Mouse (Mus musculus): ENCODE results near the gene Ndufv1.
A peak's percentile ranks its signal among the peaks of the same experiment; 100 is the strongest.
"Not testable (repeated sequence)": the region's sequence is repeated elsewhere in the genome, so short reads cannot be mapped to it uniquely, and the experiment has no call there.

The Ndufv1 gene

DNA sequence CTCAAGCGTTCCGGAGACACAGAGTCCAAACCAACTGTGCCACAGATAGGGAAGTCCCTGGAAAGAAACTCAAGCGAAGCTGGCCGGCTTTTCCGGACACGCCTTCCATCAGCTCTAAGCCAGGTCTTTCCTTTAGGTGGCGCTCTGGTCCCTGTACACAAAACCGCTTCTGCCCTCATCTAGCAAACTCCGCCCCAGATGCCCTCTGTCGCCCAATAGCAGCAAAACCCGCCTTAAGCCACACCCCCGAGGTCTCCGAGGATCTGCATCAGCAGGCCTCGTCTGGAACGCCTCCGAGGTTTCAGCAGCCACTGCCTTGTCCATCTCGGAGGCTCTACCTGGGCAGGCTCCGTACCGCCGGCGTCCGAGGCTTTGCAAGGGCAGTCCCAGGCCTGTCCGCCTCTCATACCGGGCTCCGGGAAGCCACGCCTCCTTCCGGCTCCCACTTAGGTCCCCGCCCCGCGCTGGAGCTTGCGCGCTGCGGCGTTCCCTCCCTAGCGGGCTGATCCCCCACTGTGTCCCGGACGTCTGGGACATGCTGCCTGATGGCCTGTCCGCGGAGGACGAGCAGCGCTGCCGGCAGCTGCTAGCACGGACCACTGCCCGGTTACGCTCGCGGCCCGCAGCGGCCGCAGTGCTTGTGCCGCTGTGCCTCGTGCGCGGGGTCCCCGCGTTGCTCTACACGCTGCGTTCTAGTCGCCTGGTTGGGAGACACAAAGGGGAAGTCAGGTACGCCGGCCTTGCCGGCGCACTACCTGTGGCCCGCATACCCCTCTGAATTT is 12.3 kb downstream of the Ndufv1 start, which contains the start of the genes Nudt8 and Gm49405:
TSS of gene Nudt8 (plus strand) at position 462 of the 782 bp plus-strand sequence.
TSS of gene Gm49405 (plus strand) at position 508 of the 782 bp plus-strand sequence.
- peak; percentile 98 for DNase-seq

DNA sequence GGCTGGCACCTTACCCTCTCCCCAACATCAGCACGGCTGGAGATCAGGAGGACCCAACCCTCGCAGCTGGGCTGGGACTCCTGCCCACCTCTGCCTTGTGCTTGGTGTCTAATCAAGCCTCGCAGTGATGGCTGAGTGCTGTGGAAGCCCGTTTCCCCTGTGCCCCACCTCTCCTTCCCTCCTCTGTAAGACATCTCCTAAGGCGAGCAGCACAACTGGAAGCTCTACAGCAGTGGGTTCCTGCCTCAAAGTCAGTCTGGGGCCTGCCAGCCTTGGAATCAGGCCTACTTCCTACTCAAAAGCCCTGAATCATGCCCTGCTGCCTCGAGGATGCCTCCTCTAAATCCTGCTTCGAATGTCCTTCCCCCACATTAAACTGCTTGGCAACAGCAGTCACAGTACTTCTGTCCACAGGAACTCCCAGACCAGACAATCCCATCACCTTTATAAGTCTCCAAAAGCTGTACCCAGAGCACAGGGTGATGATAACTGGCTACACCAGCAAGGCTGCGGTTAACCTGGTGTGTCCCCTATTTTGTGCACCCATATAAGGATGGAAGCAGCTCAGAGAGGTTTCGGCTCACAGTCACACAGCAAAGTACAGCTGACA is 13.4 kb downstream of the Ndufv1 start:
- no peak for DNase-seq

DNA sequence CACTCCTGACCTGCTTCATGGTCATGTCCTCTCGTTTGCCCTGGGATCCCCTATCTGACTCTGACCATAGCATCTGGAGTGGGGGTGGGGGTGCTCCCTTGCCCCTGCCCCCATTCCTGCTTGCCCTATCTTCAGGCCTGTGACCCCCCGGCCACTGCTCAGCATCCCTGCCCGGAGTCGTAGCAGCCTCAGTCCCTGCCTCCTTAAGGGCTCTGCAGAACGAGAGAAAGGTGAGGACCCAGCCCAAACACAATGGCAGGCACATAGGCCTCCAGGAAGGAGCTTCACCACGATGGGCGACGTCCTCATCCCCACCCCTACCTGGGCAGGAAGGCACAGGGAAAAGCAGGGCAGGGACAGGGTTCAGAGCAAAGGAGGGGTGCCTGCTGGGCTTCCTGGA is 14.3 kb downstream of the Ndufv1 start:
- DNase-seq = no peak

DNA sequence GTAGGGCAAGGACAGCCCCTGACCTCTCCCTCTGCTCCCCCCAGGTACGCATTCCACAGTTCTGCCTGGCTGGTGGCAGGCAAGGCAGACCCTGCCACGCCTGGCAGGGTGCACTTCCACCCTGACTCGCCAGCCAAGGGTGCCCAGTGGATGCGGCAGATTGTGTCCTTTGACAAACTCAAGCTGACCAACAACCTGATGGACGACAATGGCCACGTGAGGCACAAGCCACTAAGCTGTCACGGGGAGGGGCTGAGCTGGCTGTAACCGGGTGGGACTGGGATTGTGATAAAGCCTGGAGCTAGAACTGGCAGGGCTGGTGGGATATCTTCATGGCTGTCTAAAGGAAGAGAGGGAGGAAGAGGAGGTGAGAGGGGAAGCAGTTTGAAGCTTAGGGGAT is 15.4 kb downstream of the Ndufv1 start:
- DNase-seq = no peak

DNA sequence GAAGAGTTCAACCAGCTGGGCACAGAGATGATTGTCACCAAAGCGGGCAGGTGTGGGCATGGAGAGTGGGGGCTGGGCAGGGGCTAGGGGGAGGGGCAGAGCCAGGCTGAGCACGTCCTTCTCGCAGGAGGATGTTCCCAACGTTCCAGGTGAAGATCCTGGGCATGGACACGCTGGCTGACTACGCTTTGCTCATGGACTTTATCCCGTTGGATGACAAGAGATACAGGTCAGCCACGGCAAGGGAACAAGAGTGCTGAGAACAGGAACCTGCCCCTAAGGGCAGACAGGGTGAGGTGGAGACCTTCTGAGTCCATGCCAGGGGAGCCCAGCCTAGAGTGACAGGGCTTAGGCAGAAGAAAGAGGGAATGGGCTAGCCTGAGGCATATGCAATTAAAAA is 15.9 kb downstream of the Ndufv1 start:
- DNase-seq = no peak

DNA sequence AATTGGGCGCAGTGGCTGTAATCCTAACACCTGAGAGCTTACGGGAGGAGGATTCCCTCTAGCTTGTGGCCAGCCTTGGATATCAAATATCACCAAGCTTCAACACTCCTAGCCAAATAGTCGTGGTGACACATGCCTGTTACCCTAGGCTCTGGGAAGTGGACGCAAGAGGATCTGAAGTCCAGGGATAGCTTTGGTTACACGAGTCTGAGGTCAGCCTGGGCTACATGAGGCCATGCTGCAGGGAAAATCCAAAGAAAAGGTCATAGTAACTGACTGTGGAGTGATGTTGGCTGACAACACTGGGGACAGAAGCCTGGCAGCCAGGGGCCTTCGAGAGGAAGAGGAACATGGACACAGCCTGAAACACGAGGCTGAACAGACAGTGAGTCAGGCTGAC is 16.5 kb downstream of the Ndufv1 start:
- DNase-seq = no peak

DNA sequence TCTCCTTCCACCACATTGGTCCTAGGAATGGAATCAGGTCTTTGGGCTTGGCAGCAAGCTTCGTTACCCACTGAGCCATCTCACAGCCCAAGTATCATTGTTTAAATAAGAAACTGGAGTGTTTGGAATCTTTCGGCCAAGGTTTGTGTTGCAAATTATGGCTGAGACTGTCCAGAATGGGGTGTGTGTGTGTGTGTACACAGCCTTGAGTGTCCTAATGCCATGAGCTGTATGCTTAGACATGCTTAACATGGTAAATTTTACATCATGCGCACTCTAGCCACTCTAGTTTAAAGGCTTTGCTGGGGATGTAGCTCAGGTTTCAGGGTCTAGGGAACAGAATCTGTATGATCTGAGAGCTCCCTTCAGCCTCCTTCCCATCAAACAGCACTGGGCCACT is 17.1 kb downstream of the Ndufv1 start:
- DNase-seq = no peak

DNA sequence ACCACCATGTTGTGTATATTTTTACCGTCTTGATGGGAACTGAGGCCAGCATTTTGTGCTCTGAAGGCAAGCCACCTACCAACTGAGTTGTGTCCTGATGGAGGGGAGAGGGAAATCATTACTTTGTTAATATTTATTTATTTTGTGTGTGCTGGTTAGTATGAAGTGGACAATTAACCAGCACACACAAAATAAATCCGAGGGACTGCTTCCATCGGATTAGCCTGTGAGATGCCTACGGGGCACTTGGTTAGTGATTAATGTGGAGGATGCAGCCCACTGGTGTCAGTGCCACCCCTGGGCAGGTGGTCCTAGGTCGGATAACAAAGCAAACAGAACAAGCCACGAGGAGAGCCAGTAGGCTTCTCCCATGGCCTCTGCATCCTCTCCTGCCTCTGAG is 17.7 kb downstream of the Ndufv1 start:
- no peak for DNase-seq

DNA sequence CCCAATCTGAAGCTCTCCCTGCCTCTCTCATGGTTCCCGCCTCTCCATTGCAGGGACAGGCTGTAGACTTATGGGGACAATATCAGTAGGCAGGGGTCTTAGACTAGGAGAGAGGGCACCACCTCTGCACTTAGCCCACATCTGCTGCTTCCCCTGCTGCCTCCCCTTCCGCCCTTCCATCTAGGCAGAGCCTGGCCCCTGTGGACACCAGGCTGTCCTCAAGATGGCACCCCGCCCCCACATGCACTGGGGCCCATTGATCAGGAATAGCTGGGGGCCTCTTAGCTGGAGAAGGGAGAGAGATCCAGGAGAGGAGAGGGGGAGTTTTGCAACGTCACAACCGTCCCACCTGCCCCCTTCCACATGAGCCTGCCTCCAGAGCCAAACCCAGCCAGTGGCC is 20.2 kb downstream of the Ndufv1 start, which contains the start of gene Tbx10:
TSS of gene Tbx10 (plus strand) at position 337 of the 400 bp plus-strand sequence.
- no peak for DNase-seq

DNA sequence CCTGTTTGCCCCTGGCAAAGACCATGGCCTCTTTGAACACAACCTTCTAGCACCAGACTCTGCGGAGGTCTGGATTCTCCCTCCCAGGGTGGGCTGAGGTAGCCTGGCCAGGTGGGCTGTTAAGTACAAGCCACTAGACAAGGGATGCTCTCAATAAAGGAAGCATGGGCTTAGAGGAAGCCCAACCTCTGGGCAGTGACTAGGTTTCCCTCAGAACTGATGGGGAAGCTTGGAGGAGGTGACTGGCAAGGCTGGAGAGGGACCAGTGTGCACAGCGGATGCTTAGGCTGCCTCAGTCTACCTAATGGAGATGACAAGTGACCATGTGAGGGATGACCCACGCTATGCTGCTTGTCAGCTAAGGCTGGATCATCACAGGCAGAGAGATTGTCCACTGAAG is 20.6 kb downstream of the Ndufv1 start:
- no peak for DNase-seq

DNA sequence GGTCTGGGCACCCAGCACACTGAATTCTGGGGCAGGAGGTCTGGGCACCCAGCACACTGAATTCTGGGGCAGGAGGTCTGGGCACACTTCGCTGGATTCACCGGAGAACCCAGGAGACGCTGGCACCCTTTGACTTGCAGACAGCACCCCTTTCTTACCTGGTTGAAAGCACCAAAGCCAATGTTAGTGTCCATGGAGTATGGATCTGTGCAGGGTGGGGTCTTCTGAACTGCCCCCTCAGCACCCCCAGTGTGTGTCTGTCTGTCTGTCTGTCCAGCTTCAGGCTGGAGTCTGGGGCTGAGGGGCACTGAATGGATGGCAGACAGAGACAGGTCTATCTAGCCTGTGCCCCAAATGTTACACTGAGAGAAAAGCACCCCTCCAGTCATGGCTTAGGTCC is 21.0 kb downstream of the Ndufv1 start:
- no peak for DNase-seq

DNA sequence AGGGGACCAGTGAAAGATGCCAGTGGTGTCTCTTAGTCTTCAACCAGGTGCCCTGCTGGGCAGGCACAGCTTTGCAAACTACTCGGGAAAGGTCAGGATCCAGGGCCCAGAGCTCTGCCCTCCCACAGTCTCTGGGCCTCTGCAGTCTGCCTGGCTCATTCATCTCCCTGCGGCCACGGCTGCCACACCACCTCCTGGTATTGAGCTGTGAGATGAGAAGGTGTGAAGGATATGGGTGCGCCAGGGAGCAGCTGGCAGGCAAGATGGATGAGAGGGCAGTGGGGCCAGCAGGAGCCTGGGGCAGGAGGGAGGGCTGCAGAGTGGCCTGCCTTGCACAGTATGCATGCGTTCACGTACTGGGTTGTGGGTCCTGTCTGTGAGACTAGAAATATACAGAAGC is 21.8 kb downstream of the Ndufv1 start:
- no peak for DNase-seq

DNA sequence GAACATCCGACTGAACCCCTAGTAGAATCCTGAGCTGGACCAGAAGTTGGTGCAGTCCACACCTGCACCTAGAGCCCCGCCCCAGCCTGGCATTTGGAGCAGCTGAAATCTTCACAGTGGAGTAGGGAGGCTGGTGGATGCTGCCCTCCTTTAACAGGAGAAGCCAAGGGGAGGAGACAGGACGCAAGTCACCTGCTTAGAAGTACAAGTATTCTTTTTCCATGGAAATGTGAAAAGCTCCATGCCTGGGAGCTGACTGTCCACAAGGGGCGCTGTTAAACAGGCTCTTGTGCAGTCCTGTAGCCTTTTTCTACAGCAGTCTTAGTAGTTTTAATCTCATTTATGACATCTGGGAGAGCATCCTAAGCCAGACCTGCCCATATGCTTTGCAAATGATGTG is 23.9 kb downstream of the Ndufv1 start:
- no peak for DNase-seq

DNA sequence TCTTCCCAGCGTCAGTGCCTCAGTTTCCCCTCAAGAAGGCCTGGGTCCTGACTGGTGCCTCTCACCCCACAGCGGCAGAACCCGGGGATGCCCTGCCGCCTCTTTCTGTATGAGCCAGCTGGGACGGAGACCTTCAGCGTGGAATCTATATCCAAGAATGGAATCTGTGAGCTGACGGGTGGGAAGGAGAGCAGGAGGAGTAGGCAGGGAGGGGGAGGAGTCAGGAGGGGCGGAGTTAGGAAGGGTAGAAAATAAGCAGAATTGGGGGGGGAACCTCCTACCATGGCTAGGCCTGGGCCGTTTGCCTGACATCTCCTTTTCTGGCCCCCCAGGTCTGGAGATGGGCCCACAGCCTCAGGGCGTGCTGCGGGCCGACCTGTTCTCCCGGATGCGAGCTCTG is 24.5 kb downstream of the Ndufv1 start:
- no peak for DNase-seq

DNA sequence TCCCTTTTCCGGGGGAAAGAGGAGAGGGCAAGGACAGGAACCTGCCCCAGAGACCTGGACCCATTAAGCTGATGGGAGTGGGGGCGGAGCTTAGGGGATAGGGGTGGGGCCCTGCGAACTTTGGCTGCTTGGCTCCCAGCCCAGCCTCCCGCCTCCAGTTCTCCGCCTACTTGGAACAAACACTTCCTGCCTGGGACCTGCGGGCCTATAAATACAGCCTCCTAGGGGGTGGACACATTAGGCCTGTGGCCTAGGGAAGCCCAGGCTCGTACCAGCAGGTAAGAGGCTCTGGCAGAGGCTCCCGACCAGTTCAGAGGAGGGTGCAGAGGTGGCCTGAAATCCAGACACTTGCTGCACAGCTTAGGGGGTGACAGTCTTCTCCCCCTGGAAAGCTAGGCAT is 26.3 kb downstream of the Ndufv1 start, which contains the start of gene Acy3:
TSS of gene Acy3 (plus strand) at position 237 of the 400 bp plus-strand sequence.
- DNase-seq = peak; percentile 84

DNA sequence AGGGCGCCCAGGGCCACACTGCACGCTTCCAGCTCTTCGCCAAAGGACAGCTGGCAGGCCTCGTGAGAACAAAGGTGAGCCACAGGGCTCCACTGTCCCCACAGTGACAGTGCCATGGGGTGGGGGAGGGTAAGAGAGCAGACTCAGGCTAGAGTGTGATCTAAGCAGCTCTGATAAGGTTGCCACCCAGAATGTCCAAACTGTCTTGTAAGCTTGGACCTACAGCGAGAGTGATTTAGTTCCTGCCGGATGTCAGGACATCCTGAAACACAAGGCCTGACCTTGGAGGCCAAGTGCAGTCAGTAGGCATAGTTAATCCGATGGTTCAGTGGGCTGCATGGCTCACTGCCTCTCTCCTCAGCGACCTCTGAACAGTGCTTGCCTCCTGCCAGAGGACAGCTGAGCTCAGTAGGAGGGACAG is 27.3 kb downstream of the Ndufv1 start:
- DNase-seq = peak; percentile 42

DNA sequence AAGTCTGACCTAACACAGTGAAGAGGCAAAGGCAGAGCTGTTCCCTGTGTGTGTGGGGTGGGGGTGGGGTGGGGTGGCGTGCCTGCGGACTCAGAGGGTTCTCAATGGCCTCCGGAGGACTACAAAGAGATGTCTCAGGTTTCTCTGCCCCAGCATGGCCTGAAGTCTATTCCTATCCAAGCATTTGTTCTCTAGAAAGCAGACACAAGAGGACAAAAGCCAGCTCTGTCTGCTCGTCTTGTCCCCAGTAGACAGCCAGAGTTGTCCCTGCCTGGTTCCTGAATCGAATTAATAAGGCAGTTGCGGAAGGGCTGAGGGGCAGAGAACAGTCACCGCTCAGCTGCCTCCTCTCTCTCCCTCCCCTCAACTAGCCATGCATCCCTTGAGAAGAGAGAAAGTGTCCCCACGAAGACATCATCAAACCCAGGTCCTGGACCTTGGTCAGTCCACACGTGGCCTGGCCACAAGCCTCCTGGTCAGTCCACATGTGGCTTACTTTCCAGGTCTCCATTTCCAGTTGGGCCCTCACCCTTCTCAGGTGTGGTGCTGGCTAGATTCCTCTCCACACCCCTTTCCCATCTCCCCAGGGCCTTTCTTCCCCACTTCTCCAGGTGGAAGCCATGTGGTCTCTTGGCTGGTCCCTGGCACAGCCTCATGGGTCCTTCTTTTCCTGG is 28.9 kb downstream of the Ndufv1 start:
- DNase-seq = no peak

DNA sequence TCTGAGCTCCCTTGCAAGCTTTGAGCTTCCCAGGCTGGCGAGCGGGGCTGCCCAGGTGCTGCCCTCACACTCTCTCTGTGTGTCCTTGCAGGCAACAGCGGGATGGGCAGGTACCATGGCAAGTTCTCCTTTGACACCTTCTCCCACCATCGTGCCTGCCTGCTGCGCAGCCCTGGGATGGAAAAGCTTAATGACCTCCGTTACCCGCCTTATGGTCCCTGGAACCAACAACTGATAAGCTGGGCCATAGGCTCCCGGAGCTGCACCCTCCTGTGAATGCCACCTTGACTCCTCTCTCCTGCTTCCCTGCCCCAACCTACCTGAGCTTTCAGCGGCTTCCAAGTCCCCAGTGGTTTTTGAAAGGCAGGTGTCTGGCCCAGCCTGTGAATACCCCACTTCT is 31.7 kb downstream of the Ndufv1 start:
- DNase-seq = no peak

DNA sequence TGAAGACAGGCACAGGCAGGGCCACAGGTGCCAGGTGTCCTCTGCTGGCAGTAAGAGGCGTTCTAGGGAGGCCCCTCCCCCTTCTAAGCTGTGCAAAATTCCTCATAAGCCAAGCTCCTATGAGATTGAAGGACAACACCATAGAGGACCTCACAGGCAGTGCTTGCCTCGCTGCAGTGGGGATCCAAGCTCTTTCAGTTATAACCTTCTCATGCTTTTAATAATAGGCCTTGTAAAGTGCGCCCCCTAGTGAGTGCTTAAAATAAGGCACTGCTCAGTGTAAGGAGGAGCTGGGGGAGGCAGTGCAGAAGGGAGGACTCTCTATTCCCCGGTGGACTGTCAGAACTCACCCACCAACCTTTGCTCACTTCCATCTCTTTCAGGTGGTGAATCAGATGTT is 32.3 kb downstream of the Ndufv1 start:
- DNase-seq = peak; percentile 80

DNA sequence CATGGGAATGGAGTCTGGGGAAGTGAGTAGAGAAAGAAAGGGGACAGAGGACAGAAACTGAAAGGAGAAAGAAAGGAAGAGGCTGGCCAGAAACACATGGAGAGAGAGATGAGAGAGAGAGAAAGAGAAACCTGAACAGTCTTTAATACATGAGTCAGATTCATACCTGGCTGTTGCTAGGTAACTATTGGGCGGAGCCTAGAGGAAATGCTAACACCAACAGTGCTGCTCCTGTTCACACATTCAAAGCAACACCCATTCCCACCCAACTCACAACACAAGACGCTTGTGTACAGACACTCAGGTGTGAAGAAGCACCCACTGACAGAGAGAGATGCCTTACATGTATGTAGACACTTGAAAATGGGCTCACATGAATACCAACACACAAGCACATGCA is 36.7 kb downstream of the Ndufv1 start:
- no peak for DNase-seq

DNA sequence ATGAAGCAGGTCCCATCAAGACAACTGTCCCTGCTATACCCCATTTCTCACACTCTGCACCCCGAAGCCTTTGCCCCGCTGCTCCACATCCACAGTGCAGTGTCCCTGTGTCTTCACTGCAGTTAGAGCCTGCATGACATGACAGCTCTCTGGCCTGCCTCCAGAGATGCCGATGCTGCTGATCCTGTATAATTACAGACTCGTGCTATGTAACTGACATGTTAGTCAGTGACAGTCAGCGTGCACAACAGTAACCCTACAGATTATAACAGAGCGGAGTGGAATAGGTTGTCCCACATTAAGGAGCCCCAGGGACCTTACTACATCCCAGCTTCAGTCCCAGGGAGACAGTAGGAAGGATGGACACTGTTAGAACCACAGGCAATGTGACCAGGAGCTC is 38.0 kb downstream of the Ndufv1 start:
- DNase-seq = not testable (repeated sequence)

DNA sequence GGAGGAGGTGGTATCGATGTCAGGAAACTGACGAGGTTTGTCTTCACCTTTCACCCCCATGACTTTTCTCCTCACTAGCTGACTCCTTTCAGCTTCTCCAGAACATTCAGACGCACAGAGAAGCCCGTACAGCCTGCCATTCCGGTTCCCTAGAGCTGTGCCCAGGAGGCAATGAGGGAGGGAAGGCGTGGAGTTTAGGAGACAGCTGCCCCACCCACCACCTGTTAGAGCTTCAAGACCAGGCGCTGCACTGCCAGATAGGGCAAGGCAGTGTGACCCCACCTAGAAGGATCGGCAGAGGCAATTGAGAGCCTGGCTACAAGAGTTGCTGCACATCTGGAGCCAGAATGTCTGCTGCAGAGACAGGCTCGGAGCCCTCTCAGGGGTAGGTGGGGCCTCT is 40.4 kb downstream of the Ndufv1 start, which contains the start of gene Aldh3b2:
TSS of gene Aldh3b2 (plus strand) at position 100 of the 400 bp plus-strand sequence.
- peak; percentile 71 for DNase-seq

DNA sequence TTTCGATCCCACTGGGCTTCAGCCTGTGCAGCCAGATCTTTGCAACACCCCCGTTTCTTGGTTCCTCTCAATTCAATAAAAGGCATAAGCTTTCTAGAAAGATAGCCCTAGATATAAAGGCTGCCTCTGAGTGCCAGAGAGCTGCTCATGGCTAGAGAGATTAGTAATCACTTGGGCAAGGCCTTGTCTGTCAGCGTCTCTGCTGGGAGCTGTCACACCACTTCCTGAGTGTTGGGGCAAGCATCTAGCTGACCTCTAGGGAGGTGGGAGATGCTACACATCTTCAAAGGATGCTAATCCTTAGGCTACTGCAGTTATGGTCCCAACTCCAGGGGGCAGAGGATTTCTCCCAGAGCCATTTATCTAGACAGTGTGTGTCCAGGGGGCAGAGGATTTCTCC is 45.3 kb downstream of the Ndufv1 start:
- no peak for DNase-seq

Data from liver (tissue).